ENCODE assay signal across 31 mouse cellular contexts in the genomic region with DNA sequence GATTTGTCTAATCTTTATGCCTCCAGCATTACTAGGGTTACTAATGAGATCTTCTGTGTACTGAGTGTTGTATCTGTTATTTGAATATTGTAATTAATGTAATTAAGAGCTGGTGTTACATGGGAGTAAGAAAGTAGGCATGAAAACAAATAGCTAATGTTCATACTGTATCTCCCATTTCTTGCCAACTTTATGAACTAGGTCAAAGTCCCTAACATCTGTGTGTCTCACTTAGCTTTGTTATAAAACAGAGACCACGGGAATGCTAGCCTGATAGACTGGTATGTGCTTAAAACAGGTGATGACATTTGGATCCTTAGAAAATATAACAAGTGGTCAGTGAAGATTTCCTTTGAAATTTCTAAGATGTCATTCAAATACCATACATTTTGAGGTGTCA.
"Had no signal": no experiment of that assay in that cellular context is flagged by ENCODE, and none has a peak within 500 bp of the region (broad histone marks: within the 10 kb centered on the region; RNA-seq: fewer than 3 reads in every experiment).

No protein-coding gene starts in this region.

- DNase-seq: left cerebral cortex, postnatal 4 days; liver; liver, embryonic 13.5 days; liver, postnatal 0 days; lung, adult 18-20 months; lung, adult 2 months; lung, embryonic 14.5 days; lung, postnatal 10 days; lung, postnatal 14 days; lung, postnatal 36 days; lung, postnatal 4 days; midbrain, embryonic 14.5 days had no signal

- H3K4me2 ChIP-seq: limb, embryonic 12.5 days; limb, embryonic 13.5 days; limb, embryonic 15.5 days; liver, embryonic 11.5 days; liver, embryonic 12.5 days; liver, embryonic 13.5 days; liver, embryonic 15.5 days; lung, embryonic 14.5 days; lung, embryonic 15.5 days; midbrain, embryonic 11.5 days; midbrain, embryonic 12.5 days; midbrain, embryonic 13.5 days; midbrain, embryonic 15.5 days; neural tube, embryonic 12.5 days had no signal

- H3K36me3 ChIP-seq: limb, embryonic 10.5 days; limb, embryonic 12.5 days; limb, embryonic 13.5 days; limb, embryonic 15.5 days; liver, embryonic 12.5 days; liver, embryonic 13.5 days; liver, embryonic 15.5 days; lung, embryonic 15.5 days; midbrain, embryonic 10.5 days; midbrain, embryonic 12.5 days; midbrain, embryonic 13.5 days; midbrain, embryonic 15.5 days; neural tube, embryonic 12.5 days had no signal

- H3K4me3 ChIP-seq: limb, embryonic 10.5 days; limb, embryonic 12.5 days; limb, embryonic 13.5 days; limb, embryonic 15.5 days; liver, embryonic 12.5 days; liver, embryonic 13.5 days; liver, embryonic 15.5 days; lung, embryonic 15.5 days; megakaryocyte, embryonic 14.5 days; midbrain, embryonic 10.5 days; midbrain, embryonic 12.5 days; midbrain, embryonic 13.5 days; midbrain, embryonic 15.5 days; myocyte; neural tube, embryonic 12.5 days had no signal

- H3K9me3 ChIP-seq: limb, embryonic 10.5 days; limb, embryonic 12.5 days; limb, embryonic 13.5 days; limb, embryonic 15.5 days; liver, embryonic 12.5 days; liver, embryonic 13.5 days; liver, embryonic 15.5 days; lung, embryonic 15.5 days; midbrain, embryonic 10.5 days; midbrain, embryonic 12.5 days; midbrain, embryonic 15.5 days; neural tube, embryonic 12.5 days had no signal

- ATAC-seq: liver, embryonic 12.5 days; liver, postnatal 0 days; midbrain, embryonic 13.5 days; midbrain, embryonic 15.5 days; midbrain, embryonic 16.5 days had no signal

- H3K4me1 ChIP-seq: limb, embryonic 10.5 days; limb, embryonic 12.5 days; limb, embryonic 13.5 days; limb, embryonic 15.5 days; liver, embryonic 12.5 days; liver, embryonic 13.5 days; liver, embryonic 15.5 days; lung, embryonic 15.5 days; megakaryocyte, embryonic 14.5 days; midbrain, embryonic 10.5 days; midbrain, embryonic 12.5 days; midbrain, embryonic 13.5 days; midbrain, embryonic 15.5 days; neural tube, embryonic 12.5 days had no signal

- H3K27me3 ChIP-seq: limb, embryonic 12.5 days; limb, embryonic 13.5 days; limb, embryonic 15.5 days; liver, embryonic 12.5 days; liver, embryonic 13.5 days; liver, embryonic 15.5 days; lung, embryonic 15.5 days; megakaryocyte, embryonic 14.5 days; midbrain, embryonic 12.5 days; midbrain, embryonic 13.5 days; midbrain, embryonic 15.5 days; neural tube, embryonic 12.5 days had no signal

- H3K9ac ChIP-seq: limb, embryonic 12.5 days; limb, embryonic 13.5 days; limb, embryonic 15.5 days; liver, embryonic 12.5 days; liver, embryonic 13.5 days; liver, embryonic 14.5 days; liver, embryonic 15.5 days; liver, postnatal 0 days; lung, embryonic 14.5 days; lung, embryonic 15.5 days; midbrain, embryonic 12.5 days; midbrain, embryonic 13.5 days; midbrain, embryonic 15.5 days; neural tube, embryonic 12.5 days had no signal

- H3K27ac ChIP-seq: limb, embryonic 10.5 days; limb, embryonic 12.5 days; limb, embryonic 13.5 days; limb, embryonic 15.5 days; liver, embryonic 12.5 days; liver, embryonic 13.5 days; liver, embryonic 14.5 days; liver, embryonic 15.5 days; lung, embryonic 15.5 days; macrophage; midbrain, embryonic 10.5 days; midbrain, embryonic 12.5 days; midbrain, embryonic 13.5 days; midbrain, embryonic 15.5 days; neural tube, embryonic 12.5 days had no signal
